Mouse (Mus musculus) neural tube, embryonic 12.5 days (tissue): ENCODE measurements at regions not wholly inside any gene's neighbourhood (a gene's known extent, or its start where the extent isn't known, plus 50 kb on each side); places are given as distances from the start of the nearest gene placed in this dataset.

Source experiments
- ATAC-seq: fragments of 200-750 bp; cut with Nextera tagmentation; 2 replicates; pipeline ENCODE4 v1.8.0; 2017; ENCODE audit warnings: low read depth, mild to moderate bottlenecking, moderate TSS enrichment, moderate library complexity; ENCODE audit not compliant: low FRiP score
- H3K27ac ChIP-seq: fragments of 300-500 bp; sonication (generic); 2 replicates; pipeline ENCODE4 v1.5.1; 2016
- H3K27me3 ChIP-seq: fragments of 300-500 bp; sonication (generic); replicated peaks from 2 replicates; pipeline ENCODE4 v1.6.1; 2016; ENCODE audit warnings: mild to moderate bottlenecking
- H3K36me3 ChIP-seq: fragments of 300-500 bp; sonication (generic); 2 replicates; pipeline ENCODE4 v1.6.1; 2016; ENCODE audit warnings: mild to moderate bottlenecking
- H3K4me1 ChIP-seq: fragments of 300-500 bp; sonication (generic); 2 replicates; pipeline ENCODE4 v1.6.1; 2016
- H3K4me2 ChIP-seq: fragments of 300-500 bp; sonication (generic); replicated peaks from 2 replicates; pipeline ENCODE4 v1.6.1; 2016; ENCODE audit warnings: mild to moderate bottlenecking
- H3K4me3 ChIP-seq: fragments of 300-500 bp; sonication (generic); 2 replicates; pipeline ENCODE4 v1.5.1; 2016
- H3K9ac ChIP-seq: fragments of 300-500 bp; sonication (generic); 2 replicates; pipeline ENCODE4 v1.6.1; 2016; ENCODE audit warnings: mild to moderate bottlenecking
- H3K9me3 ChIP-seq: fragments of 300-500 bp; sonication (generic); 2 replicates; pipeline ENCODE4 v1.6.1; 2016; ENCODE audit warnings: mild to moderate bottlenecking
- WGBS: fragments of 180-500 bp; shearing (Covaris S2); methylation state at CpG from one replicate; pipeline ENCODE4 v1.1.7; 2016; 5-methylcytosine and 5-hydroxymethylcytosine counted together

DNA sequence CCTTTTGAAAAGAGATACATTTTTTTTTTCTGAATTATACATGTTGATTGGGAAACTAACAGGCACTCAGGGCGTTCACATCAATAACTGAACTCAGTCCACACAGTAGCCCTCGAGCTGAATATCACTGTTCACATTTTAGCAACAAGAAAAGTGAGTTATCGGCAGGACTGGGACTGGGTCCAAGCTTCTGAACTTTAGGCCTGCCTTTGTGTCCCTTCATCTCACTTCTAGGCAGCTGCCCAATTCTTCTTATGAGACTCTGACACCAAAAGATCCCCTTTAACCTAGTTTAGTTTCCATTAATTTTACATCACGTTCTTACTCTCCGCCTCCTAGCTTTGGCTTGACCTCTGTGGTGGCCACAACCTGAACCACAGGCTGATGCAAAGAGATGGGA, 242.7 kb downstream of the Rsl24d1 start:
- Histone ChIP-seq H3K4me3 (no peak overlapping the region), H3K4me1 (no peaks in the 10 kb centered on the region), H3K36me3 (no peaks in the 10 kb centered on the region), H3K4me2 (no peak overlapping the region), H3K27me3 (no peaks in the 10 kb centered on the region), H3K27ac (no peak overlapping the region), H3K9me3 (no peaks in the 10 kb centered on the region), H3K9ac (no peak overlapping the region)
- no peak for ATAC-seq
- 79% methylated on average over 5 of the region's 5 CpGs for WGBS

DNA sequence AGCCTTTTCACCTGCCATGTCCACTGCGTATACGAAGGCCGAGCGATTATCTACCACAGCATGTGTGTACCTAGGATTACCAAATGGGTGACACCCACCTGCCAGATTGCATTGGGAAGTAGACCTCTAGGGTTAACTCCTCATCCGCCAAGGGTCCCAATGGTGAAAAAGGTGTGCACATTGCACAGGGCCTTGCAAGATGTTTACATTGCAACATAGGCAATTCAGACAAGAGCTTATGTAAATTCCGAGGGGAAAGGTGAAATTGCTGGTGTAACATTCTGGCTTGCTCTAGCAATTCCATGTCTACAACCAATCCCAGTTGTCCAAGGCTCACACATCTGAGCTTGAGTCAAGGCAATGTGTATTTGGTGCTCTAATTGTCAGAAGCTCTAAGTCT, 245.7 kb downstream of the Rsl24d1 start:
- H3K9ac ChIP-seq, result no peak overlapping the region
- H3K27ac ChIP-seq, result no peak overlapping the region
- no peaks in the 10 kb centered on the region for H3K27me3 ChIP-seq
- H3K4me3 ChIP-seq, result no peak overlapping the region
- H3K4me1 ChIP-seq, result no peaks in the 10 kb centered on the region
- no peak for ATAC-seq
- H3K4me2 ChIP-seq, result no peak overlapping the region
- no peaks in the 10 kb centered on the region for H3K36me3 ChIP-seq
- 96% methylated on average over 6 of the region's 6 CpGs for WGBS
- H3K9me3 ChIP-seq, result no peaks in the 10 kb centered on the region

DNA sequence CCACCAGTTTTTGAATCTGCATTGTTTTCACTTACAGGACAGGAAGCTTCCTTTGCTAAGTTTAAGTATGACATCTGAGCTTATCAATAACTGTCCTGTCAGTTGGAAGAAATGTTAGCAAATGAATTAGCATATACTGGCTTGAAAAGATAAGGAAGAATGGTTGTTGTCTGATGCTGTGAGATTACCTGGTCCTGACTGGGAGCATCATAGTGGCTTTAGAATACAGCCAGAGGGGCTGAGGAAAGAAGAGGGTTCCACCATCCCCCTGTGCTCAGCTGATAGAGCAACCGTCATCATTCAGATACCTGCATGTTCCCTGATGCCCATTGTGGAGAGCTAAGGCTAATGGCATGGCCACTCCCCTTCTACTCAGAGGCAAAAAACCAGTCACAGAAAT, 267.5 kb downstream of the Rsl24d1 start:
- Histone ChIP-seq H3K36me3 (no peaks in the 10 kb centered on the region), H3K9me3 (no peaks in the 10 kb centered on the region), H3K4me2 (no peak overlapping the region), H3K27ac (no peak overlapping the region), H3K27me3 (no peaks in the 10 kb centered on the region), H3K9ac (no peak overlapping the region), H3K4me1 (no peaks in the 10 kb centered on the region), H3K4me3 (no peak overlapping the region)
- 93% methylated on average over 1 of the region's 1 CpGs for WGBS
- no peak for ATAC-seq

DNA sequence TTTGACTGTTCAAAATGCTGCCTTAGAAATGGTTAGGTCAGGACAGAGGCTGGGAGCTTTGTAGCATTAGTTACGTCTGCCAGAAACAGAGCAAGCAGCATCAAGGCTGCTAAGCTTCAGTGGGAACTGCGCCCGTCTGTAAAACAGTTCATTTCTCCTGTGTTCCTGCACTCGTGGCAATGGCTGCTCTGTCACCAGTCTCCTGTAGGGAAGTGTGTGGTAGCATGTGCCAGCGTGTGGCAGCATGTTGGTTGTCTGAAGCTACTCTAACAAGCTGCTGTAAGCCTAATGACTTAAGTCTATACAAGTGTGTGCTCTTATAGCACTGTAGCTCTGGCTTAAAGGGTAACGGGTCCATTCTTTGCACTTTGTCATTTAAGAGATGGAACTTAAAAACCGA, 278.8 kb downstream of the Rsl24d1 start:
- ATAC-seq, result no peak
- Histone ChIP-seq H3K27ac (no peak overlapping the region), H3K27me3 (no peaks in the 10 kb centered on the region), H3K4me3 (no peak overlapping the region), H3K36me3 (no peaks in the 10 kb centered on the region), H3K9ac (no peak overlapping the region), H3K4me1 (no peaks in the 10 kb centered on the region), H3K4me2 (no peak overlapping the region), H3K9me3 (no peaks in the 10 kb centered on the region)
- WGBS, result 82% methylated on average over 7 of the region's 7 CpGs

DNA sequence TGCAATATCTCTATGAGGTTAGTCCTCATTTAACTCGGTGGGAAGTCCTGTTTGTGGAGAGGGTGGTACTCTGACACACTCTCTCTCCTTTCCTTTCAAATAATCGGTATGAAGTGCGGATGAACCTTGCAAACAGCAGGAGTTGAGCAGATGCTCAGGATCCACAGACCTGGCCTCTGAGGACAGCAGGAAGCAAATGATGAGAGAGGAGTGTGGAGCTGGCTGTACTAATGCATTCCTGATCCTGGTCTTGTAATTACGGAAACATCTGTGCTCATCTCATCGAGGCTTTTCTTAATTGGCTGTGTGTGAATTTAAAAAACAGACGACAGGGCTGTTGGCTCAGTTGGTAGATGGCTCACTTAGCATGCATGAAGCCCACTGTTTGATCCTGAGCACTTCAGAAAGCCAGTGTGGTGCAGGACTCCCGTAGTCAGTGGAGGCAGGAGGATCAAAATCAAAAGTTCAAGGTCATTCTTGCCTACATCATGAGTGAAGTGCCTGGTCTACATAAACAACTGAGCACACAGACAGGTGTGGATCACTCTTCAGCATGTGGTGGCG, 300.2 kb downstream of the Rsl24d1 start:
- 74% methylated on average over 8 of the region's 8 CpGs for WGBS
- H3K36me3 ChIP-seq, result no peaks in the 10 kb centered on the region
- H3K9me3 ChIP-seq, result no peaks in the 10 kb centered on the region
- H3K9ac ChIP-seq, result no peak overlapping the region
- no peak overlapping the region for H3K27ac ChIP-seq
- H3K4me1 ChIP-seq, result no peaks in the 10 kb centered on the region
- H3K4me2 ChIP-seq, result no peak overlapping the region
- H3K27me3 ChIP-seq, result no peaks in the 10 kb centered on the region
- no peak for ATAC-seq
- H3K4me3 ChIP-seq, result no peak overlapping the region

DNA sequence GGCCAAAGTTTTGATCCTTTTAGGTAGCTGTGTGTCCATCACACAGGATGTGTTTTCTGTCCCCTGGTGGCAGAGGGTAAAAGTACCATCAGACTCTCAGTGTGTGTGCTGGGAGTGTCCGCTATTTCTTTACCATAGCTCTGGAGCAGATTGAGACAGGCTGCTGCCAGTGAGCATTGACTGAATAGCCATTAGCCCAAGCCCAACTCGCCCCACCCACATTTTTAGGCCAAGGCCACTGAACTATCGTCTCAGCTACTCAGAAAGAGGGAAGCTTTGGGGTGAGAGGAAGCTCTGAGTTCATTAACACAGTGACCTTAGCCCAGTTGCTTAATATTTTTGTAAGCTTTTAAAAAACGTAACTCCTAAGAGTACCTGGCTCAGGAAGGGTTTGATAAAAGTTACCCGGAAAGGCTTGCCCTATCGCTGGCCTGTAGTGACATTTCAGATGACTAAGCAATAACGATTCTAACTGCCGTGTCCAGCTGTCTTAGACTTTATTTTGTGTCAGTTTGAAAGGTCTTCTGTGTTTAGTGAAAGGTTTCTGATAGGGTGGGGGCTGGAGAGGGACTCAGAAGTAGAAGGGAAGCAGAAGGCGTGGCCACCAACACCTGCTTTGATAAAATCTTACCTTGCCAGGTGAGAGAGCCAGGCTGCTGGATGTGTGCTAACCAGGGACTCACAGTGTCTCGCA, 303.0 kb downstream of the Rsl24d1 start:
- Histone ChIP-seq H3K4me3 (no peak overlapping the region), H3K27ac (no peak overlapping the region), H3K36me3 (no peaks in the 10 kb centered on the region), H3K4me2 (no peak overlapping the region), H3K4me1 (no peaks in the 10 kb centered on the region), H3K9me3 (no peaks in the 10 kb centered on the region), H3K27me3 (no peaks in the 10 kb centered on the region), H3K9ac (no peak overlapping the region)
- WGBS, result 85% methylated on average over 10 of the region's 10 CpGs
- ATAC-seq, result no peak
